Mouse (Mus musculus) cerebellum, adult 2 months (tissue): ENCODE measurements at regions not wholly inside any gene's neighbourhood (a gene's known extent, or its start where the extent isn't known, plus 50 kb on each side); places are given as distances from the start of the nearest gene placed in this dataset.

ENCODE experiments used
- CTCF ChIP-seq: fragments of 200-500 bp; IDR thresholded peaks from 2 replicates; pipeline ENCODE4 v1.5.1; 2011; ENCODE audit warnings: low read depth, mild to moderate bottlenecking, control low read depth, low read length, moderate library complexity, borderline replicate concordance; ENCODE audit not compliant: insufficient read depth
- POLR2A ChIP-seq: fragments of 200-500 bp; IDR thresholded peaks from 2 replicates; pipeline ENCODE4 v1.6.1; 2011; ENCODE audit warnings: low read length, control low read depth, borderline replicate concordance; ENCODE audit not compliant: insufficient read depth

DNA sequence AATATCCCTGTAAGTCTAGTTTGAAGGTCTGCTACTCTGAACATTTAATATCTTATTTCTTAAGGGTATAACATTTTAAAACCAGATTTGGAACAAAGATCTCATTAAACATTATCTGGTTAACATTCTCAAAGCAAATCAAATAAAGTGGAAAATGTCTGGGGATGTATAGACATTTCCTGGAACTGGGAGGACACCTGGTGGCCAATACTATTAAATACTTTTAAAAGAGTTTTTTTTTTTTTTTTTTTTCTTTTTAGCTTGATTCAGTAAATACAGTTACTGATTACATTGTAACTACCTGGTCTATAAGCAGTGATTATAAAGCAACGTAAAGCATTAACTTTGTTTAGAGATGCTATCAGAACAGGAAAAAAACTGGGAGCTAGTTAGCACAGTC is 299.6 kb upstream of the Myo3a start:
- no peak for TF ChIP-seq CTCF
- no peak for TF ChIP-seq POLR2A
